Mouse (Mus musculus) olfactory bulb, adult 2 months (tissue): ENCODE measurements around the gene Fam71e1.

Experiments used
- CTCF ChIP-seq: fragments of 200-500 bp; IDR thresholded peaks from 2 replicates; pipeline ENCODE4 v1.5.1; 2012; ENCODE audit warnings: low read depth, mild to moderate bottlenecking, low read length, moderate library complexity; ENCODE audit not compliant: insufficient read depth
- POLR2A ChIP-seq: fragments of 200-500 bp; IDR thresholded peaks from 2 replicates; pipeline ENCODE4 v1.6.1; 2012; ENCODE audit warnings: mild to moderate bottlenecking, low read depth, low read length, moderate library complexity; ENCODE audit not compliant: insufficient read depth

DNA sequence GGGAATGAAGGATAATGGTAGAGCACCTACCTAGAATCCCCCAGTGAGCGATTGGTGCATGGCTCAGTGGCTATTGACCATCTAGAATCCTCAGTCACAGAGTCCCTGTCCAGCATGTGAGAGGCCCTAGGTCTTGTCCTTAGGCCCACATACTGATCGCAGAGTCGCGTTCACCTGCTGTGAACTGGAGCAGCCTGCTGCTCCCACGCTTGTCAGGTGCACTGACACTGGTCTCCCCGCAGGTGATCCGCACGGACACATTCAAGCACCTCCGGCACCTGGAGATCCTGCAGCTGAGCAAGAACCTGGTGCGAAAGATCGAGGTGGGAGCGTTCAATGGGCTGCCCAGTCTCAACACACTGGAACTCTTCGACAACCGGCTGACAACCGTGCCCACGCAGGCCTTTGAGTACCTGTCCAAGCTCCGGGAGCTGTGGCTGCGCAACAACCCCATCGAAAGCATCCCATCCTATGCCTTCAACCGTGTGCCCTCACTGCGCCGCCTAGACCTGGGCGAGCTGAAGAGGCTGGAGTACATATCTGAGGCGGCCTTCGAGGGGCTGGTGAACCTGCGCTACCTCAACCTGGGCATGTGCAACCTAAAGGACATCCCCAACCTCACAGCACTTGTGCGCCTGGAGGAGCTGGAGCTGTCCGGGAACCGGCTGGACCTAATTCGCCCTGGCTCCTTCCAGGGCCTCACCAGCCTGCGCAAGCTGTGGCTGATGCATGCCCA lies 35.4 kb upstream of the Fam71e1 start:
- TF ChIP-seq CTCF: no peak
- TF ChIP-seq POLR2A: no peak
